Mouse (Mus musculus) MEL (cell line): Measurements from ENCODE around the gene Mybphl. TPM values are rescaled to one million over a fixed set of nuclear protein-coding genes. Genes with fewer than 3 reads are reported as not detected.

ENCODE experiments used
- DNase-seq: peaks from one replicate; pipeline ENCODE4 v3.0.0; 2011; ENCODE audit warnings: low read depth, low spot score
- H3K27ac ChIP-seq: 2 replicates; pipeline ENCODE4 v1.5.1; 2012; ENCODE audit warnings: low read depth, mild to moderate bottlenecking, control low read depth, low read length, moderate library complexity; ENCODE audit not compliant: control insufficient read depth
- H3K27me3 ChIP-seq, 2 experiments: fragments of 150-350 bp in 1 of 2; sonication (generic) in 1 of 2; 2 replicates each; pipeline ENCODE4 v1.6.1; 2012; ENCODE audit warnings: low read length in 2 of 2, mild to moderate bottlenecking in 2 of 2, improper control_type of control experiment in 1 of 2, moderate library complexity in 1 of 2; ENCODE audit not compliant: insufficient read depth in 2 of 2, control insufficient read depth in 1 of 2
- H3K36me3 ChIP-seq, 2 experiments: 2 replicates each; pipeline ENCODE4 v1.6.1; 2012 to 2014; ENCODE audit warnings: low read length in 2 of 2, improper control_type of control experiment in 1 of 2, inconsistent platforms in 1 of 2, mild to moderate bottlenecking in 1 of 2; ENCODE audit not compliant: insufficient read depth in 2 of 2, control insufficient read depth in 1 of 2
- H3K4me1 ChIP-seq, 2 experiments: fragments of 150-350 bp in 1 of 2; sonication (generic) in 1 of 2; 2 replicates each; pipeline ENCODE4 v1.6.1; 2012; ENCODE audit warnings: low read length in 2 of 2, improper control_type of control experiment in 1 of 2, mild to moderate bottlenecking in 1 of 2; ENCODE audit not compliant: insufficient read depth in 2 of 2, control insufficient read depth in 1 of 2
- H3K4me3 ChIP-seq, 2 experiments: fragments of 150-350 bp in 1 of 2; sonication (generic) in 1 of 2; 2 replicates each; pipeline ENCODE4 v1.5.1; 2012; ENCODE audit warnings: low read depth in 2 of 2, low read length in 2 of 2, mild to moderate bottlenecking in 2 of 2, moderate library complexity in 2 of 2, control low read depth in 1 of 2, improper control_type of control experiment in 1 of 2; ENCODE audit not compliant: control insufficient read depth in 1 of 2, insufficient read depth in 1 of 2
- H3K79me2 ChIP-seq: 2 replicates; pipeline ENCODE4 v1.6.1; 2012; ENCODE audit warnings: mild to moderate bottlenecking, low read length, moderate library complexity; ENCODE audit not compliant: control insufficient read depth, poor library complexity, insufficient read depth
- H3K9ac ChIP-seq: 2 replicates; pipeline ENCODE4 v1.6.1; 2012; ENCODE audit warnings: low read depth, mild to moderate bottlenecking, control low read depth, low read length, moderate library complexity; ENCODE audit not compliant: control insufficient read depth, poor library complexity, severe bottlenecking
- H3K9me3 ChIP-seq: fragments of 150-350 bp; sonication (generic); replicated peaks from 2 replicates; pipeline ENCODE4 v1.6.1; 2012; ENCODE audit warnings: mild to moderate bottlenecking, low read length, improper control_type of control experiment, moderate library complexity; ENCODE audit not compliant: insufficient read depth
- BHLHE40 ChIP-seq: IDR thresholded peaks from 2 replicates; pipeline ENCODE4 v1.6.1; 2012; ENCODE audit warnings: low read depth, mild to moderate bottlenecking, inconsistent platforms, low read length, improper control_type of control experiment, borderline replicate concordance
- CHD1 ChIP-seq: IDR thresholded peaks from 2 replicates; pipeline ENCODE4 v1.6.1; 2012; ENCODE audit warnings: low read depth, mild to moderate bottlenecking, inconsistent platforms, low read length, improper control_type of control experiment
- CHD2 ChIP-seq: IDR thresholded peaks from 2 replicates; pipeline ENCODE4 v1.6.1; 2011; ENCODE audit warnings: low read length, improper control_type of control experiment
- CTCF ChIP-seq, 3 experiments: IDR thresholded peaks in 2 of 3; conservative IDR thresholded peaks in 1 of 3; 2 replicates each; pipeline ENCODE4 v1.5.1; 2011 to 2012; ENCODE audit warnings: low read length in 3 of 3, low read depth in 2 of 3, mild to moderate bottlenecking in 2 of 3, improper control_type of control experiment in 1 of 3, inconsistent platforms in 1 of 3, mixed read lengths in 1 of 3, moderate library complexity in 1 of 3; ENCODE audit not compliant: control insufficient read depth in 1 of 3, insufficient read depth in 1 of 3, poor library complexity in 1 of 3, severe bottlenecking in 1 of 3
- EP300 ChIP-seq, 2 experiments: IDR thresholded peaks; 2 replicates each; pipeline ENCODE4 v1.6.1; 2011; ENCODE audit warnings: improper control_type of control experiment in 2 of 2, low read length in 2 of 2, low read depth in 1 of 2, mild to moderate bottlenecking in 1 of 2
- ETS1 ChIP-seq: IDR thresholded peaks from 2 replicates; pipeline ENCODE4 v1.6.1; 2012; ENCODE audit warnings: low read depth, mild to moderate bottlenecking, inconsistent platforms, low read length, improper control_type of control experiment, moderate library complexity
- KAT2A ChIP-seq: conservative IDR thresholded peaks from 2 replicates; pipeline ENCODE4 v1.6.1; 2012; ENCODE audit warnings: low read depth, low read length, improper control_type of control experiment, inconsistent platforms
- MAFK ChIP-seq: IDR thresholded peaks from 2 replicates; pipeline ENCODE4 v1.6.1; 2011; ENCODE audit warnings: low read depth, mild to moderate bottlenecking, low read length, improper control_type of control experiment, borderline replicate concordance
- MEF2A ChIP-seq: IDR thresholded peaks from 2 replicates; pipeline ENCODE4 v1.6.1; 2014; ENCODE audit warnings: low read depth, mild to moderate bottlenecking, inconsistent platforms, low read length, improper control_type of control experiment; ENCODE audit not compliant: poor library complexity, insufficient replicate concordance, severe bottlenecking; ENCODE audit errors: extremely low read depth
- MXI1 ChIP-seq: IDR thresholded peaks from 2 replicates; pipeline ENCODE4 v1.6.1; 2011; ENCODE audit warnings: mild to moderate bottlenecking, low read depth, low read length, improper control_type of control experiment
- MYC ChIP-seq: IDR thresholded peaks from 2 replicates; pipeline ENCODE4 v1.6.1; 2011; ENCODE audit warnings: low read depth, mild to moderate bottlenecking, low read length, improper control_type of control experiment, moderate library complexity
- NELFE ChIP-seq: IDR thresholded peaks from 2 replicates; pipeline ENCODE4 v1.6.1; 2011; ENCODE audit warnings: low read depth, low read length, improper control_type of control experiment
- NRF1 ChIP-seq: IDR thresholded peaks from 2 replicates; pipeline ENCODE4 v1.6.1; 2014; ENCODE audit warnings: low read depth, mild to moderate bottlenecking, inconsistent platforms, low read length, improper control_type of control experiment, moderate library complexity; ENCODE audit not compliant: poor library complexity, insufficient read depth, severe bottlenecking
- POLR2A ChIP-seq, 2 experiments: IDR thresholded peaks; 2 replicates each; pipeline ENCODE4 v1.6.1; 2011 to 2012; ENCODE audit warnings: low read length in 2 of 2, mild to moderate bottlenecking in 2 of 2, control low read depth in 1 of 2, improper control_type of control experiment in 1 of 2, low read depth in 1 of 2, moderate library complexity in 1 of 2; ENCODE audit not compliant: control insufficient read depth in 1 of 2, insufficient read depth in 1 of 2, poor library complexity in 1 of 2
- POLR2AphosphoS2 ChIP-seq: IDR thresholded peaks from 2 replicates; pipeline ENCODE4 v1.6.1; 2011; ENCODE audit warnings: low read length, improper control_type of control experiment
- RAD21 ChIP-seq: IDR thresholded peaks from 2 replicates; pipeline ENCODE4 v1.6.1; 2011; ENCODE audit warnings: mild to moderate bottlenecking, low read depth, low read length, improper control_type of control experiment
- TAL1 ChIP-seq: IDR thresholded peaks from 2 replicates; pipeline ENCODE4 v1.6.1; 2012; ENCODE audit warnings: mild to moderate bottlenecking, inconsistent platforms, low read length, moderate library complexity, mixed read lengths
- TBP ChIP-seq: IDR thresholded peaks from 2 replicates; pipeline ENCODE4 v1.8.0; 2011; ENCODE audit warnings: low read depth, low read length, improper control_type of control experiment
- TCF12 ChIP-seq: IDR thresholded peaks from 2 replicates; pipeline ENCODE4 v1.6.1; 2014; ENCODE audit warnings: low read depth, mild to moderate bottlenecking, inconsistent platforms, low read length, improper control_type of control experiment, moderate library complexity
- polyA plus RNA-seq, 2 experiments: library from polyadenylated mRNA; stranded (reverse) in 1 of 2; unstranded in 1 of 2; fragments of >175 nt in 1 of 2; fragments of >200 nt in 1 of 2; gene quantifications; 2 replicates each; pipeline versions ENCODE4 v1.2.1 to v1.2.4; 2012; ENCODE audit warnings: low replicate concordance in 2 of 2, low read depth in 1 of 2; ENCODE audit not compliant: insufficient read length in 2 of 2, insufficient read depth in 1 of 2, missing spikeins in 1 of 2
- total RNA-seq: library from RNA; depleted of rRNA; stranded (reverse); fragments of 300-350 nt; gene quantifications from 2 replicates; pipeline ENCODE4 v1.2.3, GENCODE M21; 2012

Mybphl gene
- total and polyA plus RNA-seq, 3 experiments = not detected

GRCm38 (mm10) chr3:108357051-108357450, 7.7 kb upstream of the Mybphl start:
- DNase-seq = no peak
- Histone ChIP-seq H3K36me3 (no peaks in the 10 kb centered on the region; a peak in 1 of 4 replicates), H3K27me3 (no peaks in the 10 kb centered on the region)

DNA sequence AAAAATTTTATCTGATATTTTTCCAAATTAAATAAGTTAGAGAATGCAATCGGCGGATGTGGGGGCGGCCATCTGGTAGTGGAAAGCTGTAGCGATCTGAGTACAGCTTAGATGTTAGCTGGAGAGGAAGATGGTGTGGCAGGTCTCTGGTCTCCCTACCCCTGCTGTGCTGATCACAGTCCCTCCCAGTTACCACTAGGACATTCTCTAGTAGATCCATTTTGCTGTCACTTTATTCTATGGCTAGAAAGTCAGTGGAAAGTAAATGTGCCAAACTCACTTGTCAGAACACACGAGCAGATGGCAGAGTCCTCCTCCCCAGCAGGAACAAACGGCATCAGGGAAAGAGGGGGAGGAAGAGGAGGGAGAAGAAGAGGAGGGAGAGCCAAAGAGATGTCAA, 6.3 kb upstream of the Mybphl start:
- Histone ChIP-seq H3K4me3 (no peak overlapping the region), H3K36me3 (no peaks in the 10 kb centered on the region; a peak in 1 of 4 replicates), H3K27ac (no peak overlapping the region), H3K9me3 (no peaks in the 10 kb centered on the region), H3K79me2 (no peaks in the 10 kb centered on the region), H3K9ac (no peak overlapping the region), H3K4me1 (no peaks in the 10 kb centered on the region), H3K27me3 (no peaks in the 10 kb centered on the region)
- no peak for TF ChIP-seq KAT2A
- TF ChIP-seq TAL1 = no peak
- no peak for TF ChIP-seq MYC
- TF ChIP-seq MEF2A = no peak
- no peak for DNase-seq

More at GRCm38 (mm10) chr3:108357051-108357450, 7.7 kb upstream of the Mybphl start:
- Histone ChIP-seq H3K27ac (no peak overlapping the region), H3K9me3 (no peaks in the 10 kb centered on the region), H3K79me2 (no peaks in the 10 kb centered on the region), H3K4me3 (no peak overlapping the region), H3K4me1 (no peaks in the 10 kb centered on the region), H3K9ac (no peak overlapping the region)
- no peak for TF ChIP-seq MEF2A
- TF ChIP-seq EP300 (IDR thresholded peaks at IDR 0.05; ENCODE audit: low read depth in 1 of 2, low read length in 2 of 2) = no peak
- TF ChIP-seq CHD2 = no peak
- no peak for TF ChIP-seq NRF1
- TF ChIP-seq TCF12 = no peak
- TF ChIP-seq CTCF (IDR thresholded peaks at IDR 0.05 in 2 of 3, conservative IDR thresholded peaks at IDR 0.05 in 1 of 3; ENCODE audit: control insufficient read depth in 1 of 3, insufficient read depth in 1 of 3, low read depth in 2 of 3, low read length in 3 of 3, poor library complexity in 1 of 3, severe bottlenecking in 1 of 3) = no peak
- no peak for TF ChIP-seq BHLHE40
- TF ChIP-seq NELFE = no peak
- no peak for TF ChIP-seq RAD21
- TF ChIP-seq CHD1 = no peak
- no peak for TF ChIP-seq MXI1
- TF ChIP-seq ETS1 = no peak
- no peak for TF ChIP-seq TBP
- TF ChIP-seq POLR2AphosphoS2 = no peak
- TF ChIP-seq MAFK = no peak
- TF ChIP-seq POLR2A (IDR thresholded peaks at IDR 0.05; ENCODE audit: control insufficient read depth in 1 of 2, insufficient read depth in 1 of 2, low read depth in 1 of 2, low read length in 2 of 2, poor library complexity in 1 of 2) = no peak
